Mouse (Mus musculus) E14TG2a.4 (cell line): ENCODE results near the gene Mrpl14.
A peak's percentile ranks its signal among the peaks of the same experiment; 100 is the strongest.

Source experiments
- H3K27me3 ChIP-seq: 2 replicates; pipeline ENCODE4 v1.6.1; 2014; ENCODE audit warnings: low read length, control low read depth; ENCODE audit not compliant: insufficient read depth
- H3K36me3 ChIP-seq: 2 replicates; pipeline ENCODE4 v1.6.1; 2014; ENCODE audit warnings: low read length, control low read depth; ENCODE audit not compliant: insufficient read depth
- H3K4me1 ChIP-seq: replicated peaks from 2 replicates; pipeline ENCODE4 v1.6.1; 2014; ENCODE audit warnings: low read depth, low read length, control low read depth
- H3K4me3 ChIP-seq: replicated peaks from 2 replicates; pipeline ENCODE4 v1.5.1; 2014; ENCODE audit warnings: mild to moderate bottlenecking, low read length
- H3K9me3 ChIP-seq: 2 replicates; pipeline ENCODE4 v1.6.1; 2014; ENCODE audit warnings: low read length, control low read depth
- CTCF ChIP-seq: conservative IDR thresholded peaks from 2 replicates; pipeline ENCODE4 v1.5.1; 2014; ENCODE audit warnings: low read length
- NANOG ChIP-seq: IDR thresholded peaks from 2 replicates; pipeline ENCODE4 v1.6.1; 2014; ENCODE audit warnings: borderline replicate concordance, low read length, mixed read lengths
- POU5F1 ChIP-seq: IDR thresholded peaks from 2 replicates; pipeline ENCODE4 v1.6.1; 2014; ENCODE audit warnings: low read length, borderline replicate concordance

Mrpl14 gene

GRCm38 (mm10) chr17:45703187-45703586 is 17.1 kb downstream of the Mrpl14 start:
- Histone ChIP-seq H3K9me3 (no peaks in the 10 kb centered on the region), H3K4me3 (no peak overlapping the region), H3K4me1 (peaks cover 38% of the 10 kb centered on the region), H3K27me3 (peaks cover 4% of the 10 kb centered on the region; the same call in 1 of the 2 replicates), H3K36me3 (peaks cover 15% of the 10 kb centered on the region)
- TF ChIP-seq POU5F1: no peak
- no peak for TF ChIP-seq CTCF
- no peak for TF ChIP-seq NANOG

DNA sequence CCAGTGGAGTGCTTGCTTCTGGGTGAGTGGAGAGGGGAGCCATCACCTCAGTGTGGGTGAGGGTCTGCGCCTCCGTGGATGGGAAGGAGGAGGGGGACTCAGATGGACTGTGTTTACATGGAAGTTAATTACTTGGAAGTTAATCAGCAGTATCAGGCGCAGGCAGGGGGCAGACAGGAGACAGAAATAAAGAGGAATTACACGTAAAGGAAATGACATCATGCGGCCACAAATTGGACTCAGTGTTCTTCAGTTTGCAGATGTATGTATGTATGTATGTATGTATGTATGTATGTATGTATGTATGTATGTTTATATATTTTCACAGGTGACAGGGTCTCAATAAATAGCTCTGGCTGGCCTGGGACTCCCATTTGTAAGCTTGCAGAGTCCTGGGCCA is 20.7 kb downstream of the Mrpl14 start:
- H3K9me3 ChIP-seq: no peaks in the 10 kb centered on the region
- no peak for TF ChIP-seq POU5F1
- TF ChIP-seq CTCF: no peak
- no peak for TF ChIP-seq NANOG
- H3K27me3 ChIP-seq: peaks cover 18% of the 10 kb centered on the region
- H3K4me3 ChIP-seq: no peak overlapping the region
- peaks cover 13% of the 10 kb centered on the region for H3K4me1 ChIP-seq
- no peaks in the 10 kb centered on the region for H3K36me3 ChIP-seq

- H3K4me3 ChIP-seq: no peak overlapping the region
- TF ChIP-seq NANOG (no peak), CTCF (0 out of 2 replicates have a peak, but pooled peaks have one; percentile 14), POU5F1 (no peak)
- H3K27me3 ChIP-seq: peaks cover 18% of the 10 kb centered on the region
- H3K36me3 ChIP-seq: no peaks in the 10 kb centered on the region
- H3K9me3 ChIP-seq: no peaks in the 10 kb centered on the region
- peaks cover 12% of the 10 kb centered on the region for H3K4me1 ChIP-seq
Measured at GRCm38 (mm10) chr17:45707376-45707775, 21.3 kb downstream of the Mrpl14 start.

GRCm38 (mm10) chr17:45708179-45708578 is 22.1 kb downstream of the Mrpl14 start:
- Histone ChIP-seq H3K4me3 (no peak overlapping the region), H3K9me3 (no peaks in the 10 kb centered on the region), H3K36me3 (no peaks in the 10 kb centered on the region), H3K4me1 (peaks cover 9% of the 10 kb centered on the region), H3K27me3 (peaks cover 18% of the 10 kb centered on the region)
- TF ChIP-seq NANOG (no peak), POU5F1 (no peak), CTCF (no peak)

DNA sequence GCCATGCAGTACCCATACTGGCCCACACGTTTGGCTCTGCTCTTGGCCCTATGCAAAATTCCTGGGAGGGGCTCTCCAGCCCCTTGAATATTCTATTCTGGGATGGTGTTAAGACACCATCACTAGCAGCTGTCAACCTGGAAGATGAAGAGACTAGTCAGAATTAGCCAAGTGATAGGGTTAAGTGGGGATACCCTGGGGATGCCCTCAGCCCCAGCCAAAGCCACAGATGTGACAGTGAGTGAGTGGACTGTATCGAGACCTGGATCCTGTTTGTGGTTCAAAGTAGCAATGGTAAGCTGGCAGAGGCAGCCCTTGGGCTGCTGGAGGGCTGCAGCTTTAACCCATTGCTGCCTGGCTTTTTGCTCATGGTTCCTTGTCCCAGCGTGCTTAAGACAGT is 23.7 kb downstream of the Mrpl14 start:
- TF ChIP-seq NANOG: no peak
- Histone ChIP-seq H3K27me3 (peaks cover 18% of the 10 kb centered on the region), H3K9me3 (no peaks in the 10 kb centered on the region), H3K4me3 (no peak overlapping the region), H3K4me1 (peaks cover 4% of the 10 kb centered on the region; the same call in 1 of the 2 replicates), H3K36me3 (no peaks in the 10 kb centered on the region)

- peaks cover 4% of the 10 kb centered on the region; the same call in 1 of the 2 replicates for H3K4me1 ChIP-seq
Measured at GRCm38 (mm10) chr17:45710407-45710806, 24.3 kb downstream of the Mrpl14 start.

GRCm38 (mm10) chr17:45711525-45711924 is 25.4 kb downstream of the Mrpl14 start:
- Histone ChIP-seq H3K9me3 (no peaks in the 10 kb centered on the region), H3K27me3 (peaks cover 18% of the 10 kb centered on the region), H3K36me3 (no peaks in the 10 kb centered on the region), H3K4me3 (no peak overlapping the region), H3K4me1 (peaks cover 4% of the 10 kb centered on the region; the same call in 1 of the 2 replicates)
- TF ChIP-seq CTCF: no peak
- TF ChIP-seq NANOG: no peak
- TF ChIP-seq POU5F1: no peak

More at GRCm38 (mm10) chr17:45710407-45710806, 24.3 kb downstream of the Mrpl14 start:
- H3K36me3 ChIP-seq: no peaks in the 10 kb centered on the region
- no peaks in the 10 kb centered on the region for H3K9me3 ChIP-seq
- TF ChIP-seq POU5F1 (no peak), CTCF (no peak), NANOG (no peak)
- no peak overlapping the region for H3K4me3 ChIP-seq
- peaks cover 18% of the 10 kb centered on the region for H3K27me3 ChIP-seq

DNA sequence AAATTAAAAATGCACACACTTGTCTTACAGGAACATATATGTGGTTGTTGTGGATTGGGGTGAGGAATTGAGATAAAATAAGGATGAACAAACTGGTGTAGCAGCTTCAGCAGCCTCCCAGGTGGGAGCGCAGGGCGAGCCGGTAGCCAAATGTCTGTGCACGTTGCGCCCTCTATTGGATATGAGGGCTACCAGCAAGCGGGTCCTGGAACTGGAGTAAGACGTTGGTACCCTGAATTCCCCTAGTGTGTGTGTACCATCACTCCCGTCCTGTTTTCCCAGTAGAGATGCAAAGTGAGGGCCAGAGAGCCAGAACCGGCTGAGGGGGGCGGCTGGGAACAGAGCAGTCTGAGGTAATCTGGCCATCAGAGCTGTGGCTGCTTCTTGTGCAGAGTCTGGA is 32.2 kb downstream of the Mrpl14 start:
- no peaks in the 10 kb centered on the region for H3K36me3 ChIP-seq
- H3K4me1 ChIP-seq: peaks cover 15% of the 10 kb centered on the region
- H3K4me3 ChIP-seq: no peak overlapping the region
- TF ChIP-seq CTCF (peak; percentile 81), NANOG (no peak)
- no peaks in the 10 kb centered on the region for H3K9me3 ChIP-seq
- H3K27me3 ChIP-seq: peaks cover 27% of the 10 kb centered on the region

GRCm38 (mm10) chr17:45723732-45724573 is 37.8 kb downstream of the Mrpl14 start:
- Histone ChIP-seq H3K36me3 (no peaks in the 10 kb centered on the region), H3K27me3 (peaks cover 35% of the 10 kb centered on the region), H3K4me1 (peaks cover 54% of the 10 kb centered on the region), H3K4me3 (peak overlapping the region; percentile 69), H3K9me3 (no peaks in the 10 kb centered on the region)
- no peak for TF ChIP-seq NANOG
- TF ChIP-seq CTCF: peak; percentile 100
- no peak for TF ChIP-seq POU5F1
